Mouse (Mus musculus) induced T-regulatory cell, adult 2 months (primary cell): ENCODE measurements at regions not wholly inside any gene's neighbourhood (a gene's known extent, or its start where the extent isn't known, plus 50 kb on each side); places are given as distances from the start of the nearest gene placed in this dataset.

ENCODE experiments used
- DNase-seq: peaks from one replicate; pipeline ENCODE4 v3.0.0-alpha.2; 2012; ENCODE audit warnings: low read depth

DNA sequence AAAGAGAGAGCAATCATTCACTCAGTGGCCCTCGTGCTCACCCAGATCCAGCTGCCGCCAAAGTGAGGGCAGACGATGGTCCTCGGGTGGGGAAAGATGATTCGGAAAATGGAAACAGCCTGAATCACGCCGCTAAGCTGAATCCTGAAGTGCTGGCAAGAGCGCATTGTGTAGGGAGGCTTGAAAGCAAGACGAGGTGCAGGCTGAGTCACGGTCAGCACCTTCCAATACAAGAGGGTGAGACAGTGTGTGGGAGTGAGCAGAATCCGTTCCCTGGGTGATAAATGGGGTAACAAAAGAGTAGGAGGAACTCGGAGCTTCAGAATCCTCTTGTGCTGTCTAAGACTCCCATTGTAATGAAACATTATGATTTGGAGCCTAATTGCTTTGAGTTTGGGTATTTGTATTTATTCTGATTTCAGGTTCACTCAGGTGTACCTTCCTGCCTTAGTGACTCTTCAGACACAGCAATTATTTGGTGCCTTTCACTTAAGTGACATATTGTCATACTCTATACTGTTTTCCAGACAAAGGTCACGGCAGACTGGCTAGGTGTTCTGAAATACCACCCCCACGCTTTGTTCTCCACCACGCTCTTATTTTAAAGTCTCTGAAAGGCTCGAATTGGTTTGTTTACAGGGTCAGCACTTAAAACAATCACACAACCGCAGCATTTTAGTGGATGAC lies 70.0 kb downstream of the Mbip start:
- DNase-seq, result no peak

- no peak for DNase-seq
Measured at GRCm38 (mm10) chr12:56265049-56265448, 80.6 kb downstream of the Mbip start.

- DNase-seq, result no peak
Measured at GRCm38 (mm10) chr12:56261471-56261870, 84.2 kb downstream of the Mbip start.

DNA sequence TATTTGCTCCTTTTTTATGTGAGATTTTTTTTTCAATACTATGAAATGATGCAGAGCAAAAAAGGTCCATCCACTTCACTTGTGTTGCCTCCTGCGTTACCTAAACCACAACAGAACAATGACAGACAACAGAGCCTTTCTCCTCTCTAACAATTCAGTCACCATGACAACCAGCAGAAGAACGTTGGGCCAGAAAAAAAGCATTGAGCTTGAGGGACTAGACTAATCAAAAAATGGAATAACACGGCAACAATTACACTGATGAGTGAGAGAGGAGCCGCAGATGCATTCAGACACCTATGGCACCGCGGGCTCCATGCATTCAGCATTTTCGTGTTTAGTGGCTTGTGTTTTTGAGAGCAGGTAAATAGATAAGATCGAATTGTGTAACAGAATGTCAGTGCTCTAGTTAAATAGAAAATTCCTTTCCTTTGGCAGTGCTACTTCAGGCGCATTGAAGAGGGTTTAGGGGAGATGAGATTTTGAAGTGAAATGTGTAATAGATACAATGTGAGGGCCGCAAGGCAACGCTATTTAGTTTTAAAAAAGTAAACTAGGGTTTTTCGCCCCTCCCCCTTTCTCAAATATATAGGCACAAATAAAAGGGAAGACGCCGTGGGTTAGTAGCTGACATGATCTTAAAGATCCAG lies 87.2 kb downstream of the Mbip start:
- no peak for DNase-seq

GRCm38 (mm10) chr12:56256243-56256881 lies 89.3 kb downstream of the Mbip start:
- DNase-seq, result no peak

- DNase-seq, result no peak
Measured at GRCm38 (mm10) chr12:56252612-56253444, 92.9 kb downstream of the Mbip start.

DNA sequence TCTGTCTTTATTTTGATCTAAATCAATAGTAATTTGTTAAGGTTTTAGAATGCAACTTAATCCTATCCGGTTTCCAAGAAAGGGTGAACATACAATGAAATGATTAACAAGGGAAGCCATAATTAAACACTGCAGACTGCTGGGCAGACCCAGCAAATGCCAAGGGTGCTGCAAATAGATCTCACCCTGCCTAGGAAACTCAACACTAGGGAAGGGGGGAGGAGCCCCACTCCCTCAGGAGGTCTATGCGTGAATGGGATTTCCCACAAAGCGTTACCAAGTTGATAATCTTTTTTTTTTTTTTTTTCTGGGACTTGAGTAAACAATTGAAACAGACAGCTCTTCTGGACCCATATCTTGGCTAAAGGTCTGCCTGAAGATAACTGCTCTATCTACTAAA lies 95.4 kb downstream of the Mbip start:
- DNase-seq, result no peak

DNA sequence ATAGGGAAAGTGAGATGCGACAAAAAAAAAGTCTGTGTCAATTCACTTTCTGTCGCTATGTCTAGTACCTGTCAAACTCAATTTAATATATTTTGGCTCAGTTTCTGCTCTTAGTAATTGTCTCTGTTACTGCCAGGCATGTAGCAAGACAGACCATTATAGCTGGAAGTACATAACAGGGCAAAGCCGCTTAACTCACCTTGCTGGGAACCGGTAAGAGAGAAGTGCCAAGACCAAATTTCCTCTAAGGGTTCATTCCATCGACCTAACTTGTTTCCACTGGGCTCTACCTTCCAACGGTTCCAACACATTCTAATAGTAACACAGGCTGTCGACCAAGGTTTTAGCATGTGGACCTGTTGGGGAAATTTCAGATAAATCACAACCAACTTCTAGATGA lies 99.3 kb downstream of the Mbip start:
- no peak for DNase-seq

DNA sequence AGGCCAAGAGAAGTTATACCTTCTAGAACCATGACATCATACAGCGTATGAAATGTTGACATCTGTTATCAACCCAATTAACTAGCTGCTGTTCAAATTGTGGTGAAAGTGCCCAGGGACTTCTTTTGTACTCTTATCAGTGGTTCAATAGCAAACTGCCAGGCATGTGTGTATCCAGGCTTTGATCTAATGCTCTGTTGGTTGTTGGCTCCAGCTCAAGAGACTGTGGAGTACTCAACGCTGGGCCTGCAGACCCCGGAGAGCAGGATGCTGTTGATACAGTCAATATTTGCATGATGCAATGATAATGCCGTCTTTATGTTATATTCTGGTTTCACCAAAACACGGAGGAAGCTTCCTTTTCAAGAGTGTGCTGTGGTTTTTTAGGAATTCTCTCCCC lies 102.9 kb downstream of the Mbip start:
- DNase-seq, result no peak

DNA sequence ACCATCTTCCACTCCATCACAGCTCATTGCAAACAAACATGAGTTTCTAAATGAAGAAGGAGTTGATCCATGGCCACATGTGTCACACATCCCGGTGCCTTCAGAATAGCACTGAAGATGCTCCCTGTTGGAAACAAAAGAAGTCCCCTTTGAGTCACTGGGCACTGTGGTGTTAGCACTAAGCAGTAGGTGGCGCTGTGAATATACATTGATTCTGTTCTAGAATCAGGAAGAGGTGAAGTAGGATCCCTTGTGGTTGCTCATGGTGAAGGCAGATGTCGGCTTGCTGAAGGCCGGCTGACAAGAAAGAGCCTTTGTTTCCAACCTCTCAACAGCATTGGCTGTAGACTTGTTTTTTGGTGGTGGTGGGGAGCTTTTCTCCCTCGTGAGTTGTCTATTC lies 104.0 kb downstream of the Mbip start:
- DNase-seq, result peak; percentile 16

DNA sequence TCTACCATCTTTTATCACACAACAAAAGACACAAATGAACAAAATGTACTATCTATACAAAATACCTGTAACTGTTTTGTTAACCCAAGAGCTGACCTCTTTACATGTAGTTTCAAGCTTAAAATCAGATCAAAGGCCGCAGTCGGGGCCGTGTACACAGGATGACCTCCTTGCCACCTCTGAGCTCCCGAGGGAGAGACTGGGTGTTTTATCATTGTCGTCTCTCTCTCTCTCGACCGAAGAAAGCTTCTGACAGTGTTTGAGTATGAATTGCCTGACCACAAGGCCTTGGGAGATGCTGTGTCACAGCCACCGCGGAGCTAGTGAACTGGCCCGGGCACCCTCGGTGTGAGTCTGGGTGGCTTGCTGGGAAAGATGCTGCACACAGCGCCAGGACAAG lies 105.5 kb downstream of the Mbip start:
- no peak for DNase-seq

- DNase-seq, result no peak
Measured at GRCm38 (mm10) chr12:56234571-56234970, 111.1 kb downstream of the Mbip start.

- no peak for DNase-seq
Measured at GRCm38 (mm10) chr12:56233209-56233608, 112.5 kb downstream of the Mbip start.

GRCm38 (mm10) chr12:56224142-56224895 lies 121.4 kb downstream of the Mbip start:
- DNase-seq, result no peak

- DNase-seq, result no peak
Measured at GRCm38 (mm10) chr12:56193524-56193923, 152.2 kb downstream of the Mbip start.

- no peak for DNase-seq
Measured at GRCm38 (mm10) chr12:56189562-56189961, 156.1 kb downstream of the Mbip start.

DNA sequence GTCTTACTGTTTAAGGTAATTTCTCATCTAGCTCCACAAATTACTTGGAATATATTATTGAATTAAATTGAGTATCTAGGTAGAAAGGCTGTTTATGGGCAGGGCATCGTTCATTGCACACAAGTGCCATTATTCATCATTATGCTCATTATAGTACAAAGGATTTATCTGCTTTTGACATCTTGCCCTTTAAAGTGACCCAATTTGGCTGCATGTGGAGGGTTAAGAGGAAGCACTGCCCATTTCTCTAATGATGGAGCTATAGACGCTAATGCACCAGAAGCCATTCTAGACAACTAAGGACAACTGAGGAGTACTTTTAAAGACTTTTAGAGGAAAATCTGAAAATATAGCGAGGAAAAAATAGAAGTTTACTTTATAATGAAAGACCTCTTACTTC lies 185.0 kb downstream of the Mbip start:
- no peak for DNase-seq

- no peak for DNase-seq
Measured at GRCm38 (mm10) chr12:56144359-56144758, 201.3 kb downstream of the Mbip start.

- DNase-seq, result no peak
Measured at GRCm38 (mm10) chr12:56143789-56144188, 201.9 kb downstream of the Mbip start.

GRCm38 (mm10) chr12:56114446-56114845 lies 231.2 kb downstream of the Mbip start:
- no peak for DNase-seq

GRCm38 (mm10) chr12:56081406-56081805 lies 245.3 kb downstream of the Brms1l start:
- DNase-seq, result no peak

GRCm38 (mm10) chr12:56064183-56064582 lies 228.1 kb downstream of the Brms1l start:
- no peak for DNase-seq
